Mouse (Mus musculus) heart, embryonic 15.5 days (tissue): ENCODE data around the gene Arhgap24. TPM values are rescaled to one million over a fixed set of nuclear protein-coding genes. Genes with fewer than 3 reads are reported as not detected.

Experiments used
- ATAC-seq: fragments of 200-750 bp; cut with Nextera tagmentation; replicated peaks from 2 replicates; pipeline ENCODE4 v1.8.0; 2017; ENCODE audit warnings: low read depth, moderate TSS enrichment; ENCODE audit not compliant: insufficient number of reproducible peaks, insufficient read depth, low FRiP score
- H3K27ac ChIP-seq: fragments of 300-500 bp; sonication (generic); 2 replicates; pipeline ENCODE4 v1.5.1; 2015; ENCODE audit warnings: mild to moderate bottlenecking, inconsistent platforms
- H3K27me3 ChIP-seq: fragments of 300-500 bp; sonication (generic); 2 replicates; pipeline ENCODE4 v1.6.1; 2015; ENCODE audit warnings: inconsistent platforms
- H3K36me3 ChIP-seq: fragments of 300-500 bp; sonication (generic); 2 replicates; pipeline ENCODE4 v1.6.1; 2015; ENCODE audit warnings: mild to moderate bottlenecking, inconsistent platforms
- H3K4me1 ChIP-seq: fragments of 300-500 bp; sonication (generic); replicated peaks from 2 replicates; pipeline ENCODE4 v1.6.1; 2015; ENCODE audit warnings: inconsistent platforms
- H3K4me2 ChIP-seq: fragments of 300-500 bp; sonication (generic); 2 replicates; pipeline ENCODE4 v1.6.1; 2015; ENCODE audit warnings: inconsistent platforms, mild to moderate bottlenecking, moderate library complexity
- H3K4me3 ChIP-seq: fragments of 300-500 bp; sonication (generic); 2 replicates; pipeline ENCODE4 v1.5.1; 2015; ENCODE audit warnings: mild to moderate bottlenecking, inconsistent platforms
- H3K9ac ChIP-seq: fragments of 300-500 bp; sonication (generic); 2 replicates; pipeline ENCODE4 v1.6.1; 2015; ENCODE audit warnings: mild to moderate bottlenecking, inconsistent platforms
- H3K9me3 ChIP-seq: fragments of 300-500 bp; sonication (generic); replicated peaks from 2 replicates; pipeline ENCODE4 v1.6.1; 2016; ENCODE audit warnings: inconsistent platforms
- WGBS: fragments of 180-500 bp; shearing (Covaris S2); methylation state at CpG from one replicate; pipeline ENCODE4 v1.1.7; 2015; ENCODE audit warnings: mixed read lengths; 5-methylcytosine and 5-hydroxymethylcytosine counted together
- polyA plus RNA-seq: library from polyadenylated mRNA; unstranded; fragments of >200 nt; fragmentation: Nextera tagmentation; extraction: Ambion mirVana; gene quantifications from 2 replicates; pipeline ENCODE4 v1.2.1, GENCODE M21; 2015

Arhgap24 gene
- polyA plus RNA-seq, 1 experiment from 2014 or later = 13.4 TPM

DNA sequence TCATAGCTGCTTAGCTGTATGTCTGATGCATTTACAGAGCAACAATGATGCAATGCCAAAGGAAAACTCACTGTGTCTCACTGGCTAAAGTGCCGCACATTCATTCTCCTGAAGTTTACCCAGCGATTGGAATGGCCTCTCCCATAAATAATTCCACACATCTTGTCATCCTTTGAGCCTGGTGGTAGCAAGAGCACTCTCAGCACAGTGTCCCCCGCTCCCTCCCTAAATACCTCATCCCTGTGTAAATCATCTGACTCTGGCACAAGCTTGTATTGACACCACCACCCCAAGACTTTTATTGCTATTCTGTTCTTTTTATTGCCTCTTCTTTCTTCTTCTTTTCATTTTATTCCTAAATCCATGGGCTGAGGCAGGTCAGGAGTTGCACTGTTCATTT, 332.1 kb downstream of the Arhgap24 start:
- WGBS = 86% methylated on average over 3 of the region's 3 CpGs
- Histone ChIP-seq H3K36me3 (no peaks in the 10 kb centered on the region), H3K4me1 (no peaks in the 10 kb centered on the region), H3K27me3 (no peaks in the 10 kb centered on the region), H3K4me2 (no peak overlapping the region), H3K9ac (no peak overlapping the region), H3K9me3 (no peaks in the 10 kb centered on the region), H3K27ac (no peak overlapping the region), H3K4me3 (no peak overlapping the region)
- no peak for ATAC-seq

DNA sequence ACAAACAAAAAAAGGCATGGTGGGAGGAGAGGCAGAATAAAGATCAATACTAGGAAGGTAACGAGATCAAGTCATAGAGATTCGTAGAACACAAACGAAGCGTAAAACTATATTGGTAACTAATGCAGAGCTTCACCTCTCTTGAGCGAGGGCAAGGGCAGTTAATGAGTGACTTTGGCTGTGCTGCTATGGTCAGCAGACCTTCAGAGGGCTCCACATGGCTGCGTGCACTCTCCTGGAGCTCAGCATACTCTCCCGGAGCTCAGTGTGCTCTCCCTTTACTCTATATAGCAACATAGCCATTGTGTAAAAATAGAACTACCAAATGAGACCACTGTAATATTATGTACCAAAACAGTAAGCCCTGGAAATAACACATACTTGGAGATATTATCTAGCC, 336.4 kb downstream of the Arhgap24 start:
- Histone ChIP-seq H3K27ac (no peak overlapping the region), H3K4me3 (no peak overlapping the region), H3K27me3 (no peaks in the 10 kb centered on the region), H3K36me3 (no peaks in the 10 kb centered on the region), H3K4me1 (no peaks in the 10 kb centered on the region), H3K9me3 (no peaks in the 10 kb centered on the region), H3K4me2 (no peak overlapping the region), H3K9ac (no peak overlapping the region)
- no peak; the same call in 1 of the 2 replicates for ATAC-seq
- 67% methylated on average over 7 of the region's 7 CpGs for WGBS

DNA sequence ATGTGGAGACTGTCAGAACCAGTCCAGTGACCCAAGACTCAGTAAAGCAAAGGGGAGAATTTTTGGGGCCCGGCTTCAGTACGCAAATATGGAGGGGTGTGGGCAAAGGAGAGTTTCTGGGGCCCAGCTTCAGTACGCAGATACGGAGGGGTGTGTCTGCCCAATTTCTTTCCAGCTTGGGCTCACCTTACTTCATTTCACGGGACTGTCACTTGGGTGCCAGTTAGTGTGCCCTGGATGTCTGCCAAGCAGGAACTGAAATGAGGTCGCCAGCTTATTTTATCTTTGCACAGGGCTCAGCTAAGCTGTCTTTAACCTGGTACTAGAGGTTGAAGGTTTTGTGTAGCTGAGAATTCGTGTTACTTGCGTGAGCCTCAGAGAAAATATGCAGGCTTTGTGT, 344.3 kb downstream of the Arhgap24 start:
- peak overlapping the region; percentile 38 for H3K27ac ChIP-seq
- 43% methylated on average over 8 of the region's 8 CpGs for WGBS
- H3K4me1 ChIP-seq = peaks cover 8% of the 10 kb centered on the region
- no peak overlapping the region for H3K9ac ChIP-seq
- H3K4me2 ChIP-seq = peak overlapping the region; percentile 37; the same call in 1 of the 2 replicates
- peak; percentile 43; the same call in 1 of the 2 replicates for ATAC-seq
- H3K4me3 ChIP-seq = no peak overlapping the region
- no peaks in the 10 kb centered on the region for H3K27me3 ChIP-seq
- no peaks in the 10 kb centered on the region for H3K36me3 ChIP-seq
- no peaks in the 10 kb centered on the region for H3K9me3 ChIP-seq

DNA sequence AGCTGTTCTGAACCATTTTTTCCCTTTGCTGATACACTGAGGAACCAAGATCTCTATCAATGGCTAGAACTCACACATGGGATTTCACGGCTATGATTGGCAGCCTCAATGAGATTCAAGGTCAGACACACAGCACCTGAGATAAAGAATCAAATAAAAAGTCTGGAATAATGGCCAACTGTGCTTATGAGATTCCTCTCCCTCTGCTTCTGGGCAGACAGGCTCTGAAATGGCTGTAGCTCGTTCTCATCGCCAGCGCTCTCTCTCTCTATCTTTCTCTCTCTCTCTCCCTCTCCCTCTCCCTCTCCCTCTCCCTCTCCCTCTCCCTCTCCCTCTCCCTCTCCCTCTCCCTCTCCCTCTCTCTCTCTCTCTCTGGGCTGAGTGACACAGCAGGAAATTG, 357.9 kb downstream of the Arhgap24 start:
- ATAC-seq = no peak
- no peak overlapping the region for H3K27ac ChIP-seq
- H3K9me3 ChIP-seq = no peaks in the 10 kb centered on the region
- no peaks in the 10 kb centered on the region for H3K27me3 ChIP-seq
- H3K4me2 ChIP-seq = no peak overlapping the region
- 47% methylated on average over 4 of the region's 4 CpGs for WGBS
- H3K4me3 ChIP-seq = no peak overlapping the region
- no peak overlapping the region for H3K9ac ChIP-seq
- H3K4me1 ChIP-seq = no peaks in the 10 kb centered on the region
- H3K36me3 ChIP-seq = no peaks in the 10 kb centered on the region

DNA sequence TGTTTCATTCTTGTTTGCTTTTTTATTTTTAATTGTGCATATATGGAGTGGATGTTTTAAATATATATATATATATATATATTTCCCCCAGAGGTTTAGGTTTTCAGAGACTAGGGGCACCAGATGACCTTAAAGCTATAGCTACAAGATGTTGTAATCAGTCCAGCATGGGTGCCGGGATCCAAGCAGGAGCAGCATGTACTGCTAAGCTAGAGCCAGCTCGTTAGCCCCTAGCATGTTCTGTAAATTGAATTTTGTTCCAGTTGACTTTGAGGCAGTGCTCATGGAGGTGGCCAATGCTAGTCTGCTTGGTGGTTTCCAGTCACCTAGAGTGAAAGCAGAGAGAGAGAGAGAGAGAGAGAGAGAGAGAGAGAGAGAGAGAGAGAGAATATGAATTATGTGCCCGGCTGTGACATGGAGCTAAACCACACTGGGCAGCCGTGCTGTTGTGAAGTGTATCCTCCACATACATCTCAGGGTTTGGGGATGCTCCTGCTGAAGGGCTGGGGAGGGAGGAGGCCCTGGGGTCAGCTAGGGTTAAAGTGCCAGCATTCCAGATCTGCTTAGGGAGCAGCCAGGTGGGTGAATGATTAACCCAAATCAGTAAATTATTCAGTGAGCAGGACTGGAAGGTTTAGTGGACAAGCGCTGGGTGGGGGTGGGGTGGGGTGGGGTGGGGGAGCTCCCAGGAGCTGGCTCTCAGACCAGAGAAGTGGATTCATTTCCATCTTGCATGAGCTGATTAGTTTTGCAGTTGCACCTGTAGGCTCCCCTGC, 362.9 kb downstream of the Arhgap24 start:
- H3K27ac ChIP-seq = no peak overlapping the region
- no peak overlapping the region for H3K4me2 ChIP-seq
- H3K9ac ChIP-seq = no peak overlapping the region

DNA sequence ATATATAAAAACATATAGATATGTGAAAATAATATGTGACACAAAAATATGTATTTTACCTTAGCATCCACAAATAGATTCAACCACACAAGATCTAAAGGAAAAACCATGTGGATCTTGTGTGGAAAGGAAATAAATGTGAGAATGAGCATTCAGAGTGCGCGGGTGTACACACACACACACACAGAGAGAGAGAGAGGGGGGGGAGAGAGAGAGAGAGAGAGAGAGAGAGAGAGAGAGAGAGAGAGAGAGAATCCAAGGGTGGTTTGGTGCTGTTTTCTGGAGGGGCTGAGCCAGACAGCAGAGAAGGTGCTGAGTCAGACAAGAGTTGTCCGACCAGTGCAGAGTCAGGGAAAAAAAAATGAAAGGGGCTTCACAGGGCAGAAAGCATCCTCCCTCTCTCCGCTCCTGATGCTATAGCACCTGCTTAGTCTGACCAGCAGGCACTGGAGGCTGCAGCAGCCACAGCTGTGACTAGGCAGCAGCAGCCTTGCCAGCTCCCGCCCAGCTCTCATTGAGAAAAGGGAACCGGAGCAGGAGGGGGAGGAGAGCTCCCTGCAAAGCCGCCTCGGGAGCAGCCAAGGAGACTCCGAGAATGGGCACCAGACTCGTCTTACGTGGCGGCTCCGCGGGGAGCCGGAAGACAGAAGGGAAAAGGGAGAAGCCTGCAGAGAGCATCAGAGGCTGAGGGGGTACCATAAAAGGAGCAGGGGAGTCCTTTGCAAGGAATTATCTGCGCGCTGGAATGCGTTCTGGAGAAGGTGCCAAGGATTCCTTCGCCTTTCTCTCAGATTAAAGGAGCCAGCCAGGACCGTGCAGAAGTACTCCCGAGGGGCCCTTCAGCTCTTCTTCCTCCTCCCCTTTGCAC, 363.8 kb downstream of the Arhgap24 start:
- peak overlapping the region; percentile 40; the same call in 1 of the 2 replicates for H3K9ac ChIP-seq

More for the DNA sequence above, 362.9 kb downstream of the Arhgap24 start:
- no peak for ATAC-seq
- peaks cover 26% of the 10 kb centered on the region for H3K4me1 ChIP-seq
- H3K36me3 ChIP-seq = no peaks in the 10 kb centered on the region
- no peaks in the 10 kb centered on the region for H3K27me3 ChIP-seq
- H3K9me3 ChIP-seq = no peaks in the 10 kb centered on the region
- 49% methylated on average over 5 of the region's 5 CpGs for WGBS
- no peak overlapping the region for H3K4me3 ChIP-seq

DNA sequence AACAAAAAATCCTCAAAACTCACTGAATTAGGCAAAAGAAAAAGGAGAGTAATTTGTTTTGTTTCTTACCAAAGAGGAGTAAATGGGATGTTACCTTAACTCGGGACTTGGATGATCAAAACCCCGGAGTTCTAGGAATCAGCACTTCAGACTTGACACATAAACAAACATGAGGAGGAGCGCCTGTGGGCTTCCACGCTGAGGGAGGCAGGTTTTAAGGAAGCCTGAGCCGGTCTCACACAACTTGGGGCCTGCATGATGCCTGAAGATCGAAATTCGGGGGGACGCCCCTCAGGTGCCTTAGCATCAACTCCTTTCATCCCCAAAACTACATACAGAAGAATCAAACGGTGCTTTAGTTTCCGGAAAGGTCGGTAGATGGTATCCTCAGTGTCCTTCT, 364.6 kb downstream of the Arhgap24 start:
- H3K4me1 ChIP-seq = peaks cover 26% of the 10 kb centered on the region
- no peak for ATAC-seq
- H3K9ac ChIP-seq = 0 out of 2 replicates have a peak overlapping the region, but pooled peaks have one; percentile 40
- H3K27ac ChIP-seq = peak overlapping the region; percentile 77; the same call in 1 of the 2 replicates
- no peaks in the 10 kb centered on the region for H3K9me3 ChIP-seq
- H3K4me2 ChIP-seq = peak overlapping the region; percentile 72
- WGBS = 27% methylated on average over 11 of the region's 11 CpGs
- no peaks in the 10 kb centered on the region for H3K27me3 ChIP-seq
- peak overlapping the region; percentile 57 for H3K4me3 ChIP-seq
- H3K36me3 ChIP-seq = no peaks in the 10 kb centered on the region

More for the DNA sequence above, 363.8 kb downstream of the Arhgap24 start:
- WGBS = under 1% methylated on average over 21 of the region's 21 CpGs
- ATAC-seq = peak; percentile 86
- peak overlapping the region; percentile 77 for H3K27ac ChIP-seq
- no peaks in the 10 kb centered on the region for H3K36me3 ChIP-seq
- no peaks in the 10 kb centered on the region for H3K9me3 ChIP-seq
- peak overlapping the region; percentile 57 for H3K4me3 ChIP-seq
- no peaks in the 10 kb centered on the region for H3K27me3 ChIP-seq
- H3K4me1 ChIP-seq = peaks cover 26% of the 10 kb centered on the region
- peak overlapping the region; percentile 72 for H3K4me2 ChIP-seq

DNA sequence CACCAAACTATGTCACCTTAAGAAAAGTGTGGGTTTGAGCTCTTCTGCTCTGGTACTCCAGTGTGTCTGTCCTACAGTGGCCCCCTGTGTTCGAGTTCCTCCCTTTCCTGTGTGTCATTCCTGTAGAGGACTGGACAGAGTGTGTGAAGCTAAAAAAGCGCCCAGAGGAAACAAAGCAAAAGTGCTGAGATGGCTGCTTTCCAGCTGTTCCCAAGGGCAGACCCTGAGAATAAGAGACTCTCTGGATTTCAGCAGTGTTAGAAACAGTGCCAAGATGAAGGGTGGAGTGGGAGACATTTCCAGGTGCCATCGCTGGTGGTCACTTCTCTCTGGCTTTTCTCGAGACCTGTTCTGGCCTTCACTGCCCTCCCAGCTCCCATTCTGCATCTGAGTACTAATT, 366.7 kb downstream of the Arhgap24 start:
- Histone ChIP-seq H3K9ac (no peak overlapping the region), H3K4me2 (peak overlapping the region; percentile 27; the same call in 1 of the 2 replicates), H3K27ac (peak overlapping the region; percentile 39), H3K4me1 (peaks cover 26% of the 10 kb centered on the region), H3K36me3 (no peaks in the 10 kb centered on the region), H3K27me3 (no peaks in the 10 kb centered on the region), H3K4me3 (no peak overlapping the region), H3K9me3 (no peaks in the 10 kb centered on the region)
- ATAC-seq = no peak
- WGBS = 33% methylated on average over 4 of the region's 4 CpGs

DNA sequence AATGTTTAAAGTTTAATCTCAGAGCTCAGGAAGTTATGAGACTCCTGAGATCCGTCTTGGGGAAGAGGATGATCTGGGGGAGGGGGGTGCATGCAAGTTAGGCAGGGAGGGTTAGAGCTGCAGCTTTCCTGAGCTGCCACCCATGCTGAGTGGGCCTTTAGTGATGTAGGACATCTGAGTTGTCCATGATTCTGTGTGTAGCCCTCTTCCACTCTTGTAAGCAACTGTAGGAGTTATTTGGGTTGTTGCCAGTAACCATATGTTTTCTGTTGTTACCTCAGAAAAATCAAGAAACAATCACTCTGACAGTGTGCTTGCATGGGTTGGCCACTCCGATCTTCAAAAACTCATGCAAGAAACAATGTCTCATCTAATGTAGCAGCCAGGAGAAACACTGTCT, 370.6 kb downstream of the Arhgap24 start:
- no peak overlapping the region for H3K9ac ChIP-seq
- WGBS = 65% methylated on average over 2 of the region's 2 CpGs
- H3K4me1 ChIP-seq = peaks cover 20% of the 10 kb centered on the region
- no peaks in the 10 kb centered on the region for H3K27me3 ChIP-seq
- H3K9me3 ChIP-seq = no peaks in the 10 kb centered on the region
- H3K36me3 ChIP-seq = no peaks in the 10 kb centered on the region
- H3K4me3 ChIP-seq = no peak overlapping the region
- no peak for ATAC-seq
- no peak overlapping the region for H3K4me2 ChIP-seq
- H3K27ac ChIP-seq = no peak overlapping the region

DNA sequence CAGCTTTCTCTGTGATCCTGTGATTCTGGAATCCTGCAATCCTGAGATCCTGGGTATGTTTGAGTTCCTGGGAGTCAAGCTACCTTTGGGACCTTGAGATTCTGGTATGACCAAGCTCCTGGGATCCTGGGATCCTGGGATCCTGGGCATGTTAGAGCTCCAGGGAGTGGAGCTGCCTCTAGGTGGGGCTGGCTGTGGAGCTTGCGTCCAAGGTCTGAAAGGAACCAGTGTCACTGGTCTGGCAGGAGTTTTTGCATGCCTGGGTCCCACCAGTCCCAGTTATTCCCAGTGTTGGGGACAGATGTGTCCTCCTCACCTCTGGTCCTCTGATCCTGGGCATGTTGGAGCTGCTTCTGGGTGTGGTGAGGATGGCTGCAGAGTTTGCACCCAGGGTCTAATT, 372.6 kb downstream of the Arhgap24 start:
- H3K36me3 ChIP-seq = no peaks in the 10 kb centered on the region
- H3K9ac ChIP-seq = no peak overlapping the region
- no peaks in the 10 kb centered on the region for H3K27me3 ChIP-seq
- 0 out of 2 replicates have a peak, but pooled peaks cover 9% of the 10 kb centered on the region for H3K4me1 ChIP-seq
- no peaks in the 10 kb centered on the region for H3K9me3 ChIP-seq
- WGBS = 80% methylated on average over 1 of the region's 1 CpGs
- no peak for ATAC-seq
- no peak overlapping the region for H3K4me2 ChIP-seq
- no peak overlapping the region for H3K4me3 ChIP-seq
- no peak overlapping the region for H3K27ac ChIP-seq

DNA sequence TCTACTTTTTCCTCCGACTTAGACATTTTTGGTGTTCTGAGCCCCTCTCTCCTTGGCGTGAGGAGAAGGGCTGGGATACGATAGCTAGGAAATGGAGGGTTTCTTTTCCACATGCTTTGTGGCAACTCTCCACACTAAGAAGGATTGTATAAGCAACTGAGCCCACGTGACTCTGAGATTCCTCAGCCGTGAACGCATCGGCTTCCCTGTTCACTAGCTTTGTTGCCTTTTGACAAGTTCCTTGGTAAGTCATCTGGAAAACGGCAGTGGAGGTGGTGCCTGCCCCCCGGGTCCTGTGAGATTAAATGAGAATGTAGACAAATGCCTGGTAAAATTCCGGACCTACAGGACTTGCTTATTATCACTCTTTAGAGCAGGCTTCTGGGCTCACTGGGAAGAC, 374.6 kb downstream of the Arhgap24 start:
- Histone ChIP-seq H3K9ac (no peak overlapping the region), H3K36me3 (no peaks in the 10 kb centered on the region), H3K27me3 (no peaks in the 10 kb centered on the region), H3K27ac (no peak overlapping the region), H3K9me3 (no peaks in the 10 kb centered on the region), H3K4me1 (0 out of 2 replicates have a peak, but pooled peaks cover 9% of the 10 kb centered on the region), H3K4me3 (no peak overlapping the region), H3K4me2 (peak overlapping the region; percentile 32; the same call in 1 of the 2 replicates)
- ATAC-seq = no peak
- 41% methylated on average over 10 of the region's 10 CpGs for WGBS
